Mouse (Mus musculus): Measurements from ENCODE around the gene Htr1a. TPM values are rescaled to one million over a fixed set of nuclear protein-coding genes. Genes with fewer than 3 reads are reported as not detected.

Gene Htr1a
- polyA plus RNA-seq (2016; fragmentation: Nextera tagmentation; extraction: Ambion mirVana): 0.09 and 0.29 TPM in 2 replicates

GRCm38 (mm10) chr13:105443339-105443738 lies at the start of gene Htr1a:
Htr1a (plus strand) TSS chr13:105443639.
- peaks cover 51% of the 10 kb centered on the region for H3K27me3 ChIP-seq (replicated peaks; ENCODE audit: low read depth, poor library complexity, severe bottlenecking)
- H3K36me3 ChIP-seq (replicated peaks): no peaks in the 10 kb centered on the region
- no peak within 1 kb of the TSS for H3K27ac ChIP-seq (replicated peaks)
- WGBS: 5% methylated on average over 8 of the region's 8 CpGs
- peak within 1 kb of the TSS; percentile 39 for H3K4me3 ChIP-seq
- no peak for DNase-seq (ENCODE audit: low spot score)
- H3K9me3 ChIP-seq: no peaks in the 10 kb centered on the region
- H3K4me1 ChIP-seq: peaks cover 10% of the 10 kb centered on the region; the same call in 1 of the 2 replicates

GRCm38 (mm10) chr13:105411535-105412326 lies 31.7 kb upstream of the Htr1a start:
- no peak overlapping the region for H3K27ac ChIP-seq (replicated peaks)
- H3K4me3 ChIP-seq: no peak overlapping the region
- no peak for DNase-seq (ENCODE audit: low spot score)
- H3K36me3 ChIP-seq (replicated peaks): no peaks in the 10 kb centered on the region
- 73% methylated on average over 10 of the region's 10 CpGs for WGBS
- H3K27me3 ChIP-seq (replicated peaks; ENCODE audit: low read depth, poor library complexity, severe bottlenecking): no peaks in the 10 kb centered on the region
- no peaks in the 10 kb centered on the region for H3K9me3 ChIP-seq
- H3K4me1 ChIP-seq: no peaks in the 10 kb centered on the region

- no peak overlapping the region for H3K4me3 ChIP-seq
- no peaks in the 10 kb centered on the region for H3K9me3 ChIP-seq
- no peak for DNase-seq (ENCODE audit: low spot score)
- H3K36me3 ChIP-seq (replicated peaks): no peaks in the 10 kb centered on the region
- H3K27ac ChIP-seq (replicated peaks): no peak overlapping the region
- H3K4me1 ChIP-seq: no peaks in the 10 kb centered on the region
- no peaks in the 10 kb centered on the region for H3K27me3 ChIP-seq (replicated peaks; ENCODE audit: low read depth, poor library complexity, severe bottlenecking)
- 87% methylated on average over 3 of the region's 3 CpGs for WGBS
Measured at GRCm38 (mm10) chr13:105412327-105412722, 31.1 kb upstream of the Htr1a start.

GRCm38 (mm10) chr13:105433141-105433540 lies 10.3 kb upstream of the Htr1a start:
- Histone ChIP-seq H3K36me3 (replicated peaks) (no peaks in the 10 kb centered on the region), H3K4me3 (no peak overlapping the region), H3K4me1 (no peaks in the 10 kb centered on the region), H3K27me3 (replicated peaks; ENCODE audit: low read depth, poor library complexity, severe bottlenecking) (no peaks in the 10 kb centered on the region), H3K9me3 (no peaks in the 10 kb centered on the region), H3K27ac (replicated peaks) (no peak overlapping the region)
- DNase-seq (ENCODE audit: low spot score): no peak
- 80% methylated on average over 2 of the region's 2 CpGs for WGBS

GRCm38 (mm10) chr13:105433630-105434029 lies 9.8 kb upstream of the Htr1a start:
- Histone ChIP-seq H3K9me3 (no peaks in the 10 kb centered on the region), H3K27me3 (replicated peaks; ENCODE audit: low read depth, poor library complexity, severe bottlenecking) (no peaks in the 10 kb centered on the region), H3K4me1 (no peaks in the 10 kb centered on the region), H3K36me3 (replicated peaks) (no peaks in the 10 kb centered on the region), H3K27ac (replicated peaks) (no peak overlapping the region), H3K4me3 (no peak overlapping the region)
- 92% methylated on average over 1 of the region's 1 CpGs for WGBS
- no peak for DNase-seq (ENCODE audit: low spot score)

GRCm38 (mm10) chr13:105442576-105442975 lies 863 bp upstream of the Htr1a start:
- H3K27me3 ChIP-seq (replicated peaks; ENCODE audit: low read depth, poor library complexity, severe bottlenecking): peaks cover 49% of the 10 kb centered on the region
- DNase-seq (ENCODE audit: low spot score): peak; percentile 70
- H3K9me3 ChIP-seq: no peaks in the 10 kb centered on the region
- no peaks in the 10 kb centered on the region for H3K36me3 ChIP-seq (replicated peaks)
- no peak overlapping the region for H3K4me3 ChIP-seq
- no peak overlapping the region for H3K27ac ChIP-seq (replicated peaks)
- 6% methylated on average over 6 of the region's 6 CpGs for WGBS
- peaks cover 10% of the 10 kb centered on the region; the same call in 1 of the 2 replicates for H3K4me1 ChIP-seq

- Histone ChIP-seq H3K4me3 (peak overlapping the region; percentile 39; the same call in 1 of the 2 replicates), H3K27me3 (replicated peaks; ENCODE audit: low read depth, poor library complexity, severe bottlenecking) (peaks cover 54% of the 10 kb centered on the region), H3K36me3 (replicated peaks) (no peaks in the 10 kb centered on the region), H3K27ac (replicated peaks) (no peak overlapping the region), H3K4me1 (peaks cover 10% of the 10 kb centered on the region; the same call in 1 of the 2 replicates), H3K9me3 (no peaks in the 10 kb centered on the region)
- peak; percentile 17 for DNase-seq (ENCODE audit: low spot score)
- under 1% methylated on average over 15 of the region's 15 CpGs for WGBS
Measured at GRCm38 (mm10) chr13:105443871-105444237, 415 bp downstream of the Htr1a start.

- H3K36me3 ChIP-seq (replicated peaks): no peaks in the 10 kb centered on the region
- under 1% methylated on average over 39 of the region's 39 CpGs for WGBS
- peaks cover 54% of the 10 kb centered on the region for H3K27me3 ChIP-seq (replicated peaks; ENCODE audit: low read depth, poor library complexity, severe bottlenecking)
- H3K4me1 ChIP-seq: peaks cover 10% of the 10 kb centered on the region; the same call in 1 of the 2 replicates
- DNase-seq (ENCODE audit: low spot score): peak; percentile 12
- peak overlapping the region; percentile 39 for H3K4me3 ChIP-seq
- no peaks in the 10 kb centered on the region for H3K9me3 ChIP-seq
- H3K27ac ChIP-seq (replicated peaks): no peak overlapping the region
Measured at GRCm38 (mm10) chr13:105444238-105444894, 927 bp downstream of the Htr1a start.

- Histone ChIP-seq H3K27ac (replicated peaks) (no peak overlapping the region), H3K4me1 (peaks cover 10% of the 10 kb centered on the region; the same call in 1 of the 2 replicates), H3K36me3 (replicated peaks) (no peaks in the 10 kb centered on the region), H3K27me3 (replicated peaks; ENCODE audit: low read depth, poor library complexity, severe bottlenecking) (peaks cover 54% of the 10 kb centered on the region), H3K4me3 (peak overlapping the region; percentile 39), H3K9me3 (no peaks in the 10 kb centered on the region)
- 2% methylated on average over 26 of the region's 26 CpGs for WGBS
- no peak for DNase-seq (ENCODE audit: low spot score)
Measured at GRCm38 (mm10) chr13:105444895-105445281, 1.4 kb downstream of the Htr1a start.

GRCm38 (mm10) chr13:105446239-105446638 lies 2.8 kb downstream of the Htr1a start:
- DNase-seq (ENCODE audit: low spot score): no peak
- no peak overlapping the region for H3K27ac ChIP-seq (replicated peaks)
- peaks cover 10% of the 10 kb centered on the region; the same call in 1 of the 2 replicates for H3K4me1 ChIP-seq
- no peak overlapping the region for H3K4me3 ChIP-seq
- no peaks in the 10 kb centered on the region for H3K36me3 ChIP-seq (replicated peaks)
- peaks cover 54% of the 10 kb centered on the region for H3K27me3 ChIP-seq (replicated peaks; ENCODE audit: low read depth, poor library complexity, severe bottlenecking)
- no peaks in the 10 kb centered on the region for H3K9me3 ChIP-seq
- WGBS: 7% methylated on average over 4 of the region's 4 CpGs

- no peaks in the 10 kb centered on the region for H3K9me3 ChIP-seq
- 37% methylated on average over 2 of the region's 2 CpGs for WGBS
Measured at GRCm38 (mm10) chr13:105447695-105448094, 4.3 kb downstream of the Htr1a start.

GRCm38 (mm10) chr13:105451536-105451935 lies 8.1 kb downstream of the Htr1a start:
- Histone ChIP-seq H3K27ac (replicated peaks) (no peak overlapping the region), H3K36me3 (replicated peaks) (no peaks in the 10 kb centered on the region), H3K4me3 (no peak overlapping the region), H3K27me3 (replicated peaks; ENCODE audit: low read depth, poor library complexity, severe bottlenecking) (peaks cover 14% of the 10 kb centered on the region), H3K4me1 (no peaks in the 10 kb centered on the region), H3K9me3 (no peaks in the 10 kb centered on the region)
- WGBS: 78% methylated on average over 3 of the region's 3 CpGs
- no peak for DNase-seq (ENCODE audit: low spot score)

More at GRCm38 (mm10) chr13:105447695-105448094, 4.3 kb downstream of the Htr1a start:
- H3K4me3 ChIP-seq: no peak overlapping the region
- H3K27me3 ChIP-seq (replicated peaks; ENCODE audit: low read depth, poor library complexity, severe bottlenecking): peaks cover 52% of the 10 kb centered on the region
- H3K27ac ChIP-seq (replicated peaks): no peak overlapping the region
- H3K4me1 ChIP-seq: peaks cover 10% of the 10 kb centered on the region; the same call in 1 of the 2 replicates
- no peak for DNase-seq (ENCODE audit: low spot score)
- no peaks in the 10 kb centered on the region for H3K36me3 ChIP-seq (replicated peaks)
